Mouse (Mus musculus) MEL (cell line): Measurements from ENCODE around the gene Kyat1. TPM values are rescaled to one million over a fixed set of nuclear protein-coding genes. Genes with fewer than 3 reads are reported as not detected.

Experiments used
- DNase-seq: peaks from one replicate; pipeline ENCODE4 v3.0.0; 2011; ENCODE audit warnings: low read depth, low spot score
- H3K27ac ChIP-seq: 2 replicates; pipeline ENCODE4 v1.5.1; 2012; ENCODE audit warnings: low read depth, mild to moderate bottlenecking, control low read depth, low read length, moderate library complexity; ENCODE audit not compliant: control insufficient read depth
- H3K27me3 ChIP-seq, 2 experiments: fragments of 150-350 bp in 1 of 2; sonication (generic) in 1 of 2; 2 replicates each; pipeline ENCODE4 v1.6.1; 2012; ENCODE audit warnings: low read length in 2 of 2, mild to moderate bottlenecking in 2 of 2, improper control_type of control experiment in 1 of 2, moderate library complexity in 1 of 2; ENCODE audit not compliant: insufficient read depth in 2 of 2, control insufficient read depth in 1 of 2
- H3K36me3 ChIP-seq, 2 experiments: 2 replicates each; pipeline ENCODE4 v1.6.1; 2012 to 2014; ENCODE audit warnings: low read length in 2 of 2, improper control_type of control experiment in 1 of 2, inconsistent platforms in 1 of 2, mild to moderate bottlenecking in 1 of 2; ENCODE audit not compliant: insufficient read depth in 2 of 2, control insufficient read depth in 1 of 2
- H3K4me1 ChIP-seq, 2 experiments: fragments of 150-350 bp in 1 of 2; sonication (generic) in 1 of 2; 2 replicates each; pipeline ENCODE4 v1.6.1; 2012; ENCODE audit warnings: low read length in 2 of 2, improper control_type of control experiment in 1 of 2, mild to moderate bottlenecking in 1 of 2; ENCODE audit not compliant: insufficient read depth in 2 of 2, control insufficient read depth in 1 of 2
- H3K4me3 ChIP-seq, 2 experiments: fragments of 150-350 bp in 1 of 2; sonication (generic) in 1 of 2; 2 replicates each; pipeline ENCODE4 v1.5.1; 2012; ENCODE audit warnings: low read depth in 2 of 2, low read length in 2 of 2, mild to moderate bottlenecking in 2 of 2, moderate library complexity in 2 of 2, control low read depth in 1 of 2, improper control_type of control experiment in 1 of 2; ENCODE audit not compliant: control insufficient read depth in 1 of 2, insufficient read depth in 1 of 2
- H3K79me2 ChIP-seq: 2 replicates; pipeline ENCODE4 v1.6.1; 2012; ENCODE audit warnings: mild to moderate bottlenecking, low read length, moderate library complexity; ENCODE audit not compliant: control insufficient read depth, poor library complexity, insufficient read depth
- H3K9ac ChIP-seq: 2 replicates; pipeline ENCODE4 v1.6.1; 2012; ENCODE audit warnings: low read depth, mild to moderate bottlenecking, control low read depth, low read length, moderate library complexity; ENCODE audit not compliant: control insufficient read depth, poor library complexity, severe bottlenecking
- H3K9me3 ChIP-seq: fragments of 150-350 bp; sonication (generic); replicated peaks from 2 replicates; pipeline ENCODE4 v1.6.1; 2012; ENCODE audit warnings: mild to moderate bottlenecking, low read length, improper control_type of control experiment, moderate library complexity; ENCODE audit not compliant: insufficient read depth
- CHD2 ChIP-seq: IDR thresholded peaks from 2 replicates; pipeline ENCODE4 v1.6.1; 2011; ENCODE audit warnings: low read length, improper control_type of control experiment
- ETS1 ChIP-seq: IDR thresholded peaks from 2 replicates; pipeline ENCODE4 v1.6.1; 2012; ENCODE audit warnings: low read depth, mild to moderate bottlenecking, inconsistent platforms, low read length, improper control_type of control experiment, moderate library complexity
- GABPA ChIP-seq: IDR thresholded peaks from 2 replicates; pipeline ENCODE4 v1.6.1; 2012; ENCODE audit warnings: low read depth, mild to moderate bottlenecking, inconsistent platforms, low read length, improper control_type of control experiment, moderate library complexity
- KAT2A ChIP-seq: conservative IDR thresholded peaks from 2 replicates; pipeline ENCODE4 v1.6.1; 2012; ENCODE audit warnings: low read depth, low read length, improper control_type of control experiment, inconsistent platforms
- MAFK ChIP-seq: IDR thresholded peaks from 2 replicates; pipeline ENCODE4 v1.6.1; 2011; ENCODE audit warnings: low read depth, mild to moderate bottlenecking, low read length, improper control_type of control experiment, borderline replicate concordance
- MXI1 ChIP-seq: IDR thresholded peaks from 2 replicates; pipeline ENCODE4 v1.6.1; 2011; ENCODE audit warnings: mild to moderate bottlenecking, low read depth, low read length, improper control_type of control experiment
- MYC ChIP-seq: IDR thresholded peaks from 2 replicates; pipeline ENCODE4 v1.6.1; 2011; ENCODE audit warnings: low read depth, mild to moderate bottlenecking, low read length, improper control_type of control experiment, moderate library complexity
- NRF1 ChIP-seq: IDR thresholded peaks from 2 replicates; pipeline ENCODE4 v1.6.1; 2014; ENCODE audit warnings: low read depth, mild to moderate bottlenecking, inconsistent platforms, low read length, improper control_type of control experiment, moderate library complexity; ENCODE audit not compliant: poor library complexity, insufficient read depth, severe bottlenecking
- POLR2AphosphoS2 ChIP-seq: IDR thresholded peaks from 2 replicates; pipeline ENCODE4 v1.6.1; 2011; ENCODE audit warnings: low read length, improper control_type of control experiment
- RCOR1 ChIP-seq: IDR thresholded peaks from 2 replicates; pipeline ENCODE4 v1.6.1; 2012; ENCODE audit warnings: low read depth, mild to moderate bottlenecking, inconsistent platforms, low read length, improper control_type of control experiment
- SMC3 ChIP-seq: IDR thresholded peaks from 2 replicates; pipeline ENCODE4 v1.6.1; 2011; ENCODE audit warnings: low read depth, low read length, improper control_type of control experiment
- TCF12 ChIP-seq: IDR thresholded peaks from 2 replicates; pipeline ENCODE4 v1.6.1; 2014; ENCODE audit warnings: low read depth, mild to moderate bottlenecking, inconsistent platforms, low read length, improper control_type of control experiment, moderate library complexity
- USF2 ChIP-seq, 2 experiments: IDR thresholded peaks; 2 replicates each; pipeline ENCODE4 v1.6.1; 2011 to 2012; ENCODE audit warnings: improper control_type of control experiment in 2 of 2, low read length in 2 of 2, borderline replicate concordance in 1 of 2, inconsistent platforms in 1 of 2, low read depth in 1 of 2, mild to moderate bottlenecking in 1 of 2; ENCODE audit not compliant: insufficient read depth in 1 of 2
- ZKSCAN1 ChIP-seq: IDR thresholded peaks from 2 replicates; pipeline ENCODE4 v1.6.1; 2012; ENCODE audit warnings: low read depth, mild to moderate bottlenecking, inconsistent platforms, low read length, improper control_type of control experiment, moderate library complexity
- ZMIZ1 ChIP-seq: IDR thresholded peaks from 2 replicates; pipeline ENCODE4 v1.6.1; 2012; ENCODE audit warnings: low read depth, mild to moderate bottlenecking, inconsistent platforms, low read length, improper control_type of control experiment, moderate library complexity
- polyA plus RNA-seq, 2 experiments: library from polyadenylated mRNA; stranded (reverse) in 1 of 2; unstranded in 1 of 2; fragments of >175 nt in 1 of 2; fragments of >200 nt in 1 of 2; gene quantifications; 2 replicates each; pipeline versions ENCODE4 v1.2.1 to v1.2.4; 2012; ENCODE audit warnings: low replicate concordance in 2 of 2, low read depth in 1 of 2; ENCODE audit not compliant: insufficient read length in 2 of 2, insufficient read depth in 1 of 2, missing spikeins in 1 of 2
- total RNA-seq: library from RNA; depleted of rRNA; stranded (reverse); fragments of 300-350 nt; gene quantifications from 2 replicates; pipeline ENCODE4 v1.2.3, GENCODE M21; 2012

Kyat1 gene
- total and polyA plus RNA-seq, 3 experiments, result 9.5 to 14.9 TPM; not detected in 1

GRCm38 (mm10) chr2:30212951-30213350, 7.3 kb upstream of the Kyat1 start:
- DNase-seq, result no peak
- Histone ChIP-seq H3K4me1 (no peaks in the 10 kb centered on the region), H3K9ac (no peak overlapping the region), H3K27me3 (peaks cover 0 to 2% of the 10 kb centered on the region in 2 experiments; a peak in 1 of 4 replicates), H3K79me2 (no peaks in the 10 kb centered on the region), H3K36me3 (no peaks in the 10 kb centered on the region), H3K27ac (no peak overlapping the region), H3K9me3 (no peaks in the 10 kb centered on the region), H3K4me3 (no peak overlapping the region)
- no peak for TF ChIP-seq SMC3
- no peak for TF ChIP-seq MYC
- no peak for TF ChIP-seq TCF12
- no peak for TF ChIP-seq NRF1

- Histone ChIP-seq H3K4me1 (no peaks in the 10 kb centered on the region), H3K9me3 (no peaks in the 10 kb centered on the region), H3K9ac (no peak overlapping the region), H3K36me3 (no peaks in the 10 kb centered on the region), H3K27me3 (peaks cover 0 to 2% of the 10 kb centered on the region in 2 experiments; a peak in 1 of 4 replicates), H3K4me3 (no peak overlapping the region), H3K79me2 (no peaks in the 10 kb centered on the region), H3K27ac (no peak overlapping the region)
- DNase-seq, result no peak
- no peak for TF ChIP-seq CHD2
- TF ChIP-seq MXI1, result no peak
- no peak for TF ChIP-seq ETS1
- no peak for TF ChIP-seq ZMIZ1
- no peak for TF ChIP-seq RCOR1
- no peak for TF ChIP-seq USF2 (IDR thresholded peaks at IDR 0.05; ENCODE audit: borderline replicate concordance in 1 of 2, insufficient read depth in 1 of 2, low read depth in 1 of 2, low read length in 2 of 2)
- no peak for TF ChIP-seq KAT2A
- TF ChIP-seq MYC, result no peak
- no peak for TF ChIP-seq GABPA
- TF ChIP-seq POLR2AphosphoS2, result no peak
- TF ChIP-seq MAFK, result no peak
- no peak for TF ChIP-seq ZKSCAN1
Observed at GRCm38 (mm10) chr2:30212169-30212545, 6.5 kb upstream of the Kyat1 start.
